Comparison of ENCODE assay signal across 9 mouse cellular contexts in the genomic region with DNA sequence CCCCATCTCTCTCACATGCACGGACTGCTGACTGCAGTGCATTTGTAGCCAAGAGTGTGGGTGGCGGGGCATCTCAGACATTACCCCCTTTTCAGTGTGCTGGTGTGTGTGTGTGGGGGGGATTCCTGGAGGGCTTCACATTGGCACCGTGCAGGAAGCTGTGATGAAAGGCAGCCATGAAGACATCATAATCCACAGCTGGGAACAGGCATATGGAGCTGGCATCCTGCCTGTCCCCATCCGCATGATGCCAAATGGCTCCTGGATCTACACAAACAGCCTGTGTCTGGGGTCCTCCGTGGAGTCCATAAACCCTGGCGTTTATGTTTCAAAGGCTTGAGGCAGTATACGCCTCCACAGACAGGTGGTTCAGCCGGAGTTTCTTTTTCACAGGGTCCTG.
A peak's percentile ranks its signal among the peaks of the same experiment; 100 is the strongest.
DNase-seq lines count a peak whose midpoint lies in the region; ATAC-seq and TF ChIP-seq lines count a peak whose summit lies in the region.
"Had no signal": no experiment of that assay in that cellular context is flagged by ENCODE, and none has a peak within 500 bp of the region (broad histone marks: within the 10 kb centered on the region; RNA-seq: fewer than 3 reads in every experiment).

No protein-coding gene starts in this region.

- H3K27ac ChIP-seq in left cerebral cortex, adult 2 months, result no peak overlapping the region
- H3K27ac ChIP-seq in embryonic facial prominence, embryonic 14.5 days (replicated peaks; ENCODE audit: low read depth, low read length), result no peak overlapping the region
- no peak overlapping the region for H3K27ac ChIP-seq in limb, embryonic 15.5 days

- no peak for TF ChIP-seq CTCF in left cerebral cortex, adult 2 months (IDR thresholded peaks at IDR 0.05)

- H3K36me3 ChIP-seq in embryonic facial prominence, embryonic 14.5 days (ENCODE audit: control insufficient read depth, insufficient read depth, low read length), result no peaks in the 10 kb centered on the region
- H3K36me3 ChIP-seq in limb, embryonic 15.5 days, result no peaks in the 10 kb centered on the region

- peaks cover 36% of the 10 kb centered on the region for H3K4me1 ChIP-seq in embryonic facial prominence, embryonic 14.5 days (ENCODE audit: control insufficient read depth, insufficient read depth, low read length)
- peaks cover 53% of the 10 kb centered on the region for H3K4me1 ChIP-seq in limb, embryonic 15.5 days

- intact Hi-C loops in left cerebral cortex, adult 2 months (cut with DNase I), result no loop called here

- no peak overlapping the region for H3K9ac ChIP-seq in embryonic facial prominence, embryonic 14.5 days (ENCODE audit: low read depth, low read length)
- no peak overlapping the region for H3K9ac ChIP-seq in limb, embryonic 15.5 days

- no peak overlapping the region for H3K4me3 ChIP-seq in left cerebral cortex, adult 2 months
- no peak overlapping the region for H3K4me3 ChIP-seq in embryonic facial prominence, embryonic 14.5 days (ENCODE audit: low read depth, low read length)
- no peak overlapping the region for H3K4me3 ChIP-seq in limb, embryonic 15.5 days

- DNase-seq in left cerebral cortex, adult 9 months (ENCODE audit: low spot score in 2 of 2), result peak; percentile 18 to 36
- no peak for DNase-seq in left cerebral cortex, adult 2 months (ENCODE audit: extremely low spot score in 1 of 2, low spot score in 2 of 2)
- peak; percentile 86 for DNase-seq in embryonic facial prominence, embryonic 14.5 days (ENCODE audit: low spot score)
- peak; percentile 44 for DNase-seq in forelimb bud, embryonic 11.5 days (ENCODE audit: low read depth, low spot score)
- no peak for DNase-seq in heart, adult 18-20 months
- DNase-seq in ovary, postnatal 10 days (ENCODE audit: low spot score), result no peak
- DNase-seq: spleen, adult 18-20 months; thymus, postnatal 25 days had no signal

- no peak overlapping the region for H3K4me2 ChIP-seq in embryonic facial prominence, embryonic 14.5 days (ENCODE audit: low read depth, low read length)
- H3K4me2 ChIP-seq in limb, embryonic 15.5 days, result no peak overlapping the region

- WGBS in embryonic facial prominence, embryonic 14.5 days, result 31% methylated on average over 8 of the region's 8 CpGs
- 27% methylated on average over 8 of the region's 8 CpGs for WGBS in limb, embryonic 15.5 days

- H3K9me3 ChIP-seq in embryonic facial prominence, embryonic 14.5 days (ENCODE audit: control insufficient read depth, low read length), result no peaks in the 10 kb centered on the region
- H3K9me3 ChIP-seq in limb, embryonic 15.5 days, result no peaks in the 10 kb centered on the region

- no peaks in the 10 kb centered on the region for H3K27me3 ChIP-seq in embryonic facial prominence, embryonic 14.5 days (replicated peaks; ENCODE audit: control insufficient read depth, insufficient read depth, low read length)
- H3K27me3 ChIP-seq in limb, embryonic 15.5 days, result no peaks in the 10 kb centered on the region

- ATAC-seq in embryonic facial prominence, embryonic 14.5 days (ENCODE audit: low read depth), result peak; percentile 73
- peak; percentile 66 for ATAC-seq in limb, embryonic 15.5 days (ENCODE audit: insufficient number of reproducible peaks, low FRiP score, low TSS enrichment, low read depth)

Comparison
In these comparisons a context has a peak if more than half of its experiments do, and no peak if none do; other contexts are left out.
1. DNase-seq: peak in left cerebral cortex, adult 9 months (2 of 2), embryonic facial prominence, embryonic 14.5 days (single experiment) and forelimb bud, embryonic 11.5 days (single experiment); none in left cerebral cortex, adult 2 months (0 of 2), heart, adult 18-20 months (0 of 2) and ovary, postnatal 10 days (single experiment).